Mouse (Mus musculus): ENCODE measurements around the gene Ms4a13. TPM values are rescaled to one million over a fixed set of nuclear protein-coding genes. Genes with fewer than 3 reads are reported as not detected.
A peak's percentile ranks its signal among the peaks of the same experiment; 100 is the strongest.
"Not testable (repeated sequence)": the region's sequence is repeated elsewhere in the genome, so short reads cannot be mapped to it uniquely, and the experiment has no call there.

The Ms4a13 gene
- not detected for total RNA-seq (2021)
- long read RNA-seq, experiment 1 = 0 reads
- long read RNA-seq, experiment 2 = 0 reads

DNA sequence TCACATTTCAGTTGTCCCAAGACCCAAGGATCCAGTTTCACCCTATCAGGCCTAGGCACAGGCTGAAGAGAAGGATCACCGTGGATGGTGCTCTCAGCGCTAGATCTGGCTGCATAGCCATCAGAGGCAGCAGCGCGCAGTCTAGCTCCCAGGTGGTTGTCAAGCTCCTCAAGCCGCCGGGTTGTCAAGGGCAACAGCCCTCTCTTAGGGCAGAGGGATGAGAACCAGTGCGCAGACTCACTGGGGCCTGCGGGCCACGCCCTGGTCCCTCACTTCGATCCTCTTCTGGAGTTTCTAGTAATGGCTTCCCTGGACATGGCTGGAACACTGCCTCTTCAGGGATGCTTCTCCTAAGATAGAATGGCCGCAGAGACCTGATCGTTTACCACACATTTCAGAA lies at the start of gene Ms4a13:
Gene Ms4a13 (minus strand): TSS at position 192 of the 400 bp plus-strand sequence.
- DNase-seq (ENCODE audit: low spot score in 2 of 2) = no peak

DNA sequence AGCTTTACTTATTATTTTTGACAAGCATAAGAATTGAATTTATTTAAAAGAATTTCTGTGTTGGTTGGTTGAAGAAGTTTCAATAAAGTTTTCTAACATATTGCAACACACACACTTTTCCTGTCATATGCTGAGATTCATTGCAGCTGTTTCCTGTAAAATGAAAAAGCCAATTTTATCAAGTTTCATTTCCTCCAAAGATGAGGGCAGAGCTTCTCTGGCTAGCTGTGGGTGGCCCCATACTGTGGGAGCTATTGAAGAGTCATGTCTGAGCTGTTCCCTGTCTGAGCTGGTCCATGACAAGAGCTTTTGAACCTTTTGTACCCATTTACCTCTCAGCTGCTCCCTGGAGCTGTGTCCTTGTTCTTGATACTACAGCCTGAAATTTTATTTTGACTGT lies 47.7 kb upstream of the Ms4a13 start:
- no peak for DNase-seq (ENCODE audit: low spot score in 2 of 2)

DNA sequence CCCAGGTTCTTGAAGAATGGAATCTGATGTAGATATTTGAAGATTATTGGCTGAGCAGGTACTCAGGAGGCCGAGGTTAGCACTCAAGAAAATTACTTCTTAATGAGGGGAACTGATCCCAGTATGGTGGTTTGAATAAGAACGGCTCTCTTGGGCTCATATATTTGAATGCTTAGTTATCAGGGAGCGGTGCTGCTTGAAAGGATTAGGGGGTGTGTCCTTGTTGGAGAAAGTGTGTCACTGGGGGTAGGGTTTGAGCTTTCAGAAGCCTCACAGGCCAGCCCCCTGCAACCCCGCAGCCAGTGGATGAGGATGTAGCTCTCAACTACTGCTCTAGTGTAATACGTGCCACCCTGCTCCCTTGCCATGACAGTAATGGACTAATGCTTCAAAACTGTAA lies 46.0 kb upstream of the Ms4a13 start:
- DNase-seq (ENCODE audit: low spot score in 2 of 2) = no peak

DNA sequence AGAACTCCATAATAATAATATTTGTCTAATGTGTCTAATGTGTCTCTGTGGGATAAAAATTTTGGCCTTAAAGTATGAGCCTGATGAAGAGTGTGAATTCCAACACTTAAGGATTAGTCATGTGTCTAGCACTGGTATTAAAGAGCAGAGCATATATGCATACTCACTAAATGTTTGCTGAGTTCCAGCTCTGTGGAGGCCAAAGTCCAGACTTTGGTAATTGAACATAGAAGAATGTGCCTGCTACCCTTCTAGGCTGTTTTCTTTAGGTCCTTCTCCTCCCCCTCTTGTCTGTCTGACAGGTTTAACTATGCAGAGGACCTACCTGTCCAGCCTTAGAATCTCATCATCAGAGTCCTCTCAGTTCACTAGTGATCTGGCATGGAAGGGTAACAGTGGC lies 39.3 kb upstream of the Ms4a13 start:
- no peak for DNase-seq (ENCODE audit: low spot score in 2 of 2)

DNA sequence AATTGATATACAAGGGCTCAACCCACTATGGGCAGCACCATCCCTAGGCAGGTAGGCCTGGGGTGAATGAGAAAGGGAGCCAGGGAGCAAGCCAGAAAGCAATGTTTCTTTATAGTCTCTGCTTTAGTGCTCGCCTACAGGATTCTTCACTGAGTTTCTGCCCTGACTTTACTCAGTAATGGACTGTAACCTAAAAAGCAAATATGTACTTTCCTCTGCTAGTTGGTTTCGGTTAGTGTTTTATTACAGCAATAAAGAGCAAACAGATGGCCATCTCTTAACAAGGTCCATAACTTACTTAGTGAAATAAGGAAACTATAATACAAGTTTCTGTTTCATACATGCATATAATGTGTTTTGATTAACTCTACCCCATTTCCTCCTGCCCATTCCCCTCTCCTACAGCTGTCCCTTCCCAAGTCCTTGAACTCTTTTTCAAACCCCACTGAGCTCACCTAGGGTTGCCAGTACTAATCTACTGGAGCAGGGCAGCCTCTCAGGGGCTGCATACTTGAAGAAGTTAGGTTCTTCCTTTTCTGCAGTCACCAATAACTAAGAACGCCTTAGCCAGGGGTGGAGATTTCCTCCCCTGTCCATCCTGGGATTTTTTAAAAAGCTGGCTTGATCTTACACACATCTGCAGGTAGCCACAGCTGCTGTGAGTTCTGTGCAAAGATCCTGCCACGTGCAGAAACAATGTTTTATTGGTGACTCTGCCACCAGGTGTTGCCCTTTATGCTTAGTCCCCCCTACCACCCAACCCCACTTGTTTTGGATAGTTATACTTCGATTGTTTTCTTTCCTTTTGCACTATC lies 38.6 kb upstream of the Ms4a13 start:
- DNase-seq (ENCODE audit: low spot score in 2 of 2) = no peak

DNA sequence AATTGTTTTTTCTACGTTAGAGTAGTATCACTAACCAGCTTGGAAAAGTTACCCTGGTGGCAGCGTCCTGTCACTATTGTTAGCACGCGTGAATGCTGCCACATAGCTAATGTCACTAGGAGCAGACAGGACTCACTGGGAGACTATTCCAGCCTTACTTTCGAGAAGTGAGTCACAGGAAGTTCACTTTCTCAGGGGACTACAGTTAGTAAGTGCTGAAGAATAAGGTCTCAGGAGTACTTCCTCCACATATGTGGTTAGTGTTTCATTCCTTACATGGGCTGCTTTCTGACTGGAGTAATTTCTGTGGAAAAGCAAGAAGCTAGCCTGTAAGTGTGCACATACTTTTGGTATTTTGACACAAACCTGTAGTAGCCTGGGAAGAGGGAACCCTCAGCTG lies 37.7 kb upstream of the Ms4a13 start:
- DNase-seq (ENCODE audit: low spot score in 2 of 2) = no peak

DNA sequence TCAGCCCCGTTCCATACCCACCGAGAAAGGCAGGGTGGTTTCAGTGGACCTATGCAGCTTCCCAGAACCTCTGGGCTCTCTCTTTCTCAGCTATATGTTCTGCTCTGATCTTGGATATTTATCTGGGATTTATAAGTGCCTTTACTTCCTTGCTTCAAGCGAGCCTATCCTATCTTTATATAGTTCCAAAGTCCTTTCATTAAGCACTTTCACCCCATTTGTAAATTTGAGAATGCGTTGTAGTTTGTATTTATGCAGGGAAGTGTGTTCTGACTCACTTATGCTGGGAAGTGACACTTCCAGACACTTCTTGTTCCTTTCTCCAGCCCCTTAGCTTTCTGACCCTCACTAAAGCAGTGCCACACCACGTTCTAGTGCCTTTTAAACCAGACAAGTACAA lies 35.8 kb upstream of the Ms4a13 start, which contains the start of gene Ms4a12:
Gene Ms4a12 (minus strand): TSS at position 101 of the 400 bp plus-strand sequence.
- no peak for DNase-seq (ENCODE audit: low spot score in 2 of 2)

DNA sequence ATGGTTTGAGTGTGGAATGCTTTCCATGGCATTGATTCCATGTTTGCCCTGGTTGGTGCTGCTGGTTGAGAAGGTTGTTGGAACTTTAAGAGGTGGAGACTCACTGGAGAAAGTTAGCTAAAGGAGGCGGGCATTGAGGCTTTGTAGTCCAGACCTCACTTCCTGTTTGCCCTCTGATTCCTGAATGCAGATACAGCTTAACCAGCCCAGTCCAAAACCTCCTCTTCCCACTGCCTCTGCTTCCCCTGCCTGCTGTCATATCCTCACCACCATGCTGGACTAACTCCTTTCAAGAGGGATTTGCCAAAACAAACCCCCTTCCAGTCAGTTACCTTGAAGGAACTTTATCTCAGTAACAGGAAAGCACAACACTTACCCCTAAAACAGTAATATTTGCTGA lies 4.0 kb downstream of the Ms4a13 start:
- no peak for DNase-seq (ENCODE audit: low spot score in 2 of 2)

DNA sequence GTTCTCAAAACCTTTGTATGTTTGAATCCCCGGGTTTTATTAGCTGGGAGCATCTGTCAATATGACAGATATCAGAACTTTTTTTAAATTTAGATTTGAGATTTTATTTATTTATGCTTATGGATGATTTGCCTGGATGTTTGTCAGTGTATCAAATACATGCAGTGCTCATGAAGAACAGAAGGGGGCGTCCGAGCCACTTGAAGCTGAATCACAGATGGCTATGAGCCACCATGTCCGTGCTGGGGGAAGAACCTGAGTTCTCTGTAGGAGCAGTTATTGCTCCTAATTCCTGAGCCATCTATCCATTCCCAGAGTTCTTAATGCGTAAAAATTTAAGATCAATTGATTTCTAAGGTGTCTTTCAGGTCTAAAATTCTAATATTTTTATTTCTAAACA lies 12.4 kb downstream of the Ms4a13 start:
- DNase-seq (ENCODE audit: low spot score in 2 of 2) = peak in 1 of 2 experiments; percentile 6

DNA sequence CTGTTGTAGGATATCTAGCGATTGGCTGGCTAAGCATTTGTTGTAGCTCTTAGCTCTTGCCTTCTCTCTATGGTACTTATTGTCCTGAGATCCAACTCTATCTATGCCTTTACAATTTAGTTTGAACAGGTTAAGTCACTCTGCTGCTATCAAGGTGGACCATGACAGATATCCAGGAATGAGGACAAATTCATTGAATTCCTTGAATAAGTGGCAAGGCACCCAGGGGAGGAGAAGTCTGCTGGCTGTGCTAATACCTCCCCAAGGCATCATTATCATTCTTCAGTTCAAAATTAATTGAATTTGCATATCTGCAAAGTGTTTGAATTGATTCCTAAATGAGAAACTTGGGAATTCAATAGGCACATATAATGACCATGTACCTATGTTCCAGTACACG lies 19.1 kb downstream of the Ms4a13 start:
- DNase-seq (ENCODE audit: low spot score in 2 of 2) = no peak

DNA sequence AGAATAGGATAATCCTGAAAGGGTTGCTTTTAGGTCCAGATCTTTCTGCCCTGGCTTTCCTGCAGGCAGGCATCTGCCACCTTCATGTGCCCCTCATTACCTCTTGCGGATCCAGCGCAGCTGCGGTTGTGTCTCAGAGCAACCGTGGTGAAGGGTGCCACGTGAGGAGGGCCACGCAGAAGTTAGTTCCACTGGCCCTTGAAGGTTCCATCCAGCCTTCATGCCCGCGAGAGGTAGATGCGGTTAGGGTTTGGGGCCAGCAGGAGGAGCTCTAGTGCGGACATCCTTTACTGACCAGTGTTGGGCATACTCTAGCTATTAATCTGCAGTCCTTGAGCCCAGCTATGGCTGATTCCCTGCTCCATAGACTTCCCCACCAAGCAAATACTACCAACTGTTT lies 31.4 kb downstream of the Ms4a13 start, which contains the start of gene 1700025F22Rik:
Gene 1700025F22Rik (minus strand): TSS at position 149 of the 400 bp plus-strand sequence.
- no peak for DNase-seq (ENCODE audit: low spot score in 2 of 2)

DNA sequence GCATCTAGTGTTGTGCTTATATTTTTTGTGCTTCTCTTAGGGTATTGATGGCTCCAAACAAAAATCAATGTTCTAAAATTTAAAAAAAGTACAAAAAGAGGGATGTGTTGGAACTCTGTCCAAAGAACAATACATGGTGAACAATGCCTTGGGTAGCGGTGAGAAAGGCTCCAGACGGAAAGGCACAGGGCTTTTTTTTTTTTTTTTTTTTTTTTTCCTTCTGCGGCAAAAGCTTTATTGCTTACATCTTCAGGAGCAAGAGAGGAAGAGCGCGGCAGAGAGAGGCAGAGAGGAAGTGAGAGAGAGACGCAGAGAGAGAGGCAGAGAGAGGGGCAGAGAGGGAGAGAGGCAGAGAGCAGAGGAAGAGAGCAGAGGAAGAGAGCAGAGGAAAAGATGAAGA lies 38.6 kb downstream of the Ms4a13 start:
- not testable (repeated sequence) for DNase-seq (ENCODE audit: low spot score in 2 of 2)

DNA sequence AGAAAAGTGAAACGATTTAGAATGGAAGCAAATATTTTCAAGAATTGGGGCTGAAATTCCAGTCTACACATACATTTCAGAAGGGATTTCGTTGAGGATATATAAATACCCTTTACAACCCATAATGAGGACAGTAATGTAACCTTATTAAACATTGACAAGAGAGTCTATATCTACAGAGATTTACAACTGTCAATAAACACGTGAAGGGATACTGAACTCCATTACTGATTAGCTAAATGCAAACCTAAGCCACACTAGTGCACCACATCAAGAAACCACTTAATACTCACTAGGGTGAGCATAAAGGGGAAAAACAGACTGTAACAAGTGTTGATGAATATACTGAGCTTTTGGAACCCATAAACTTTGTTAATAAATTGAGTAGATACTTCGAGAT lies 61.2 kb downstream of the Ms4a13 start:
- no peak for DNase-seq (ENCODE audit: low spot score in 2 of 2)

DNA sequence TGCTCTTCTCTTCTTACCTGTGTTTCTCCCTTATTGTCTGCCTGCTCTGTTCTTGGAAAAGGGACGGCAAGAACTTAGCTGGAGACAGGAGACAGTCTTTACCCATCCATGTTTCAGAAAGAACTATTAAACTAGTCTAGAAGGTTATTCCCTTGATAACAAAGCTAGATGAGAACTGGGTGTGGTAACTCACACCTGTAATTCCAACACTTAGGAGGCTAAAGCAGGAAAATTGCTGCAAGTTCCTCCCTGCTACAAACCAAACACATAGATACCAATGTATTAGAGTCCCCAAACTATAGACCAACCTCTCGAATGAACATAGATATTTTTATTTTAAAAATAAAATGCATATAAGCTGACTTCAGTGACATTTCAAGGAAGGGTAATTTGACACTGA lies 61.7 kb downstream of the Ms4a13 start:
- DNase-seq (ENCODE audit: low spot score in 2 of 2) = no peak

DNA sequence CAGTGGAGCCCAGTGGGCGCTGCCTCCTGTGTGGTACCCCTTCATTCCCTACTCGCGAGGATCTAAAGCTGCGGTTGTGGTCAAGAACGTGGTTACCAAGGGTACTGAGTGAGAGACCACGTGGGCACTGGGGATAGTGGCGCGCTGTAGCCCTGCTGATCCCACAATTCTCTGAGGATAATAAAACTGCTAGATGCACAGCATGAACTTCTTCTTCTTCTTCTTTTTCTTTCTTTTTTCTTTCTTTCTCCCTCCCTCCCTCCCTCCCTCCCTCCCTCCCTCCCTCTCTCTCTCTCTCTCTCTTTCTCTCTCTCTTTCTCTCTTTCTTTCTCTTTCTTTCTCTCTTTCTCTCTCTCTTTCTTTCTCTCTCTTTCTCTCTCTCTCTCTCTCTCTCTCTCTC lies 65.8 kb downstream of the Ms4a13 start, which contains the start of gene 1700017D01Rik:
Gene 1700017D01Rik (minus strand): TSS at position 101 of the 400 bp plus-strand sequence.
- DNase-seq (ENCODE audit: low spot score in 2 of 2) = not testable (repeated sequence)

DNA sequence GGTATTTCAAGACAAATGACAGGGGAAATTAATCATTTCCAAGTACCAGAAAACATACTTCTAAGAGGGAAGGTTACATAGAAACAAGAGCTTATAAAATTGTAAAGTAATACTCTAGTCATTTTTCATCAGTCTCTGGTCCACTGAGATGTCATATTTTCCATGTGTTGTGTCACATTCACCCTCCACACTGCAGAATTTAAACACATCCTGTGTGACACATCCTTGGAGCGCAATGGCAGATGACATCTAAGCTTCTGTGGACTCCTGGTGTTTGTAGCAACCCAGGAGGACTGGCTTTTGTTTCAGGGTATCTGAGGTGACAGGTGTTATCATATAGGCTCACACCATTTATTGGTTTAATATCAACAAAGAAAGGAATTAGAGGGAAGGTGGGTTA lies 66.8 kb downstream of the Ms4a13 start:
- DNase-seq (ENCODE audit: low spot score in 2 of 2) = no peak

DNA sequence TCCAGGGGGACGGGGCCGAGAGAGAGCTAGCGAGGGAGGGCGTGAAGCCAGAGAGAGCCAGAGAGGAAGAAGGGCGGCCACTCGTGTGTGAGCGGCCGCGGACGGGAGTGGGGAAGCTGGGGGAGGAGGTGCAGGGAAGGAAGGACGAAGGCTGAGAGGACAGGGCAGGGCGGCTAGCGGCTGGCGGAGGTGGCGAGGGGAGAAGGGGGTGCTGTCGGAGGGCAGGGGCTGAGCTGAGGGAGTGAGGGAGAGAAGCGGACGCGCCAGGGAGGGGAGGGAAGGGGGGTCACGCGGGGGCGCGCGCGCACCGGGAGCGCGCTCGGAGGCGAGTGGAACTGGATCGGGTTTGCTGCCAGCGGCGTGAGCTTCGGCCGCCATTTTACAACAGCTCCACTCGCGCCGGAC lies 75.5 kb downstream of the Ms4a13 start:
- not testable (repeated sequence) for DNase-seq (ENCODE audit: low spot score in 2 of 2)

Other genes starting within 250 kb of the Ms4a13 start
- 1 to 10 TPM; 8.9 to 9.5 TPM for gene Ccdc86, start 247.5 kb downstream of the Ms4a13 start, total RNA-seq (2021)
- not detected for gene Ms4a10, start 222.1 kb downstream of the Ms4a13 start, total RNA-seq (2021)
- not detected for gene Ms4a15, start 203.5 kb downstream of the Ms4a13 start, total RNA-seq (2021)
- gene Ms4a18, start 178.7 kb downstream of the Ms4a13 start, total RNA-seq (2021) = not detected
- not detected for gene Ms4a8a, start 115.6 kb downstream of the Ms4a13 start, total RNA-seq (2021)
- not detected for gene 1700017D01Rik, start 65.9 kb downstream of the Ms4a13 start, total RNA-seq (2021)
- gene 1700025F22Rik, start 31.4 kb downstream of the Ms4a13 start, total RNA-seq (2021) = not detected
- not detected for gene Ms4a12, start 35.7 kb upstream of the Ms4a13 start, total RNA-seq (2021)
- not detected for gene Ms4a1, start 69.5 kb upstream of the Ms4a13 start, total RNA-seq (2021)
- not detected for gene Ms4a5, start 87.1 kb upstream of the Ms4a13 start, total RNA-seq (2021)
- not detected for gene Ms4a14, start 117.7 kb upstream of the Ms4a13 start, total RNA-seq (2021)
- under 1 TPM; 0.28 to 0.69 TPM for gene Ms4a7, start 139.4 kb upstream of the Ms4a13 start, total RNA-seq (2021)
- 1 to 10 TPM in 1 of 2 experiments, under 1 TPM in 1; 0.64 to 1.6 TPM for gene Ms4a4a, start 178.8 kb upstream of the Ms4a13 start, total RNA-seq (2021)
- gene Ms4a4c, start 208.0 kb upstream of the Ms4a13 start, total RNA-seq (2021) = not detected
- not detected for gene Ms4a4b, start 246.8 kb upstream of the Ms4a13 start, total RNA-seq (2021)

All from layer of hippocampus, postnatal 14 days (tissue).